8 mouse cellular contexts compared by ENCODE assay signal in genomic region chr1:159670629-159671150, GRCm38 (mm10).
DNase-seq lines count a peak whose midpoint lies in the region; ATAC-seq lines count a peak whose summit lies in the region.

No protein-coding gene starts in this region.

- H3K4me1 ChIP-seq in intestine, embryonic 16.5 days (ENCODE audit: control insufficient read depth, insufficient read depth, low read length), result no peaks in the 10 kb centered on the region
- H3K4me1 ChIP-seq in lung, embryonic 15.5 days, result no peaks in the 10 kb centered on the region; the same call in 1 of the 2 replicates

- no peak overlapping the region for H3K9ac ChIP-seq in intestine, embryonic 16.5 days (ENCODE audit: low read depth, low read length)
- H3K9ac ChIP-seq in lung, embryonic 15.5 days, result no peak overlapping the region

- H3K27me3 ChIP-seq in intestine, embryonic 16.5 days (replicated peaks; ENCODE audit: control insufficient read depth, insufficient read depth, low read length), result no peaks in the 10 kb centered on the region
- H3K27me3 ChIP-seq in lung, embryonic 15.5 days, result no peaks in the 10 kb centered on the region

- ATAC-seq in intestine, embryonic 16.5 days, result peak; percentile 74
- peak; percentile 73 for ATAC-seq in lung, embryonic 15.5 days (ENCODE audit: borderline replicate concordance, extremely low read depth, low FRiP score, low TSS enrichment)

- no peak overlapping the region for H3K4me3 ChIP-seq in intestine, embryonic 16.5 days (ENCODE audit: low read length)
- no peak overlapping the region for H3K4me3 ChIP-seq in lung, embryonic 15.5 days

- intact Hi-C loops in gastrocnemius, postnatal 36 days (cut with DNase I), result no loop called here

- H3K27ac ChIP-seq in intestine, embryonic 16.5 days (ENCODE audit: low read length), result no peak overlapping the region
- no peak overlapping the region for H3K27ac ChIP-seq in lung, embryonic 15.5 days

- peak; percentile 39 for DNase-seq in embryo, embryonic 10 days (ENCODE audit: low spot score)
- no peak for DNase-seq in embryo, embryonic 9.5 days (ENCODE audit: extremely low spot score)
- peak; percentile 50 for DNase-seq in embryo, embryonic 11 days
- DNase-seq in gastrocnemius, postnatal 36 days, result peak; percentile 45 to 60
- peak; percentile 78 for DNase-seq in right cerebral cortex, adult 18-20 months
- DNase-seq in natural killer cell, adult 2 months (ENCODE audit: low spot score in 2 of 2), result no peak

- 44% methylated on average over 16 of the region's 16 CpGs for WGBS in intestine, embryonic 16.5 days
- WGBS in lung, embryonic 15.5 days, result 42% methylated on average over 16 of the region's 16 CpGs

- no peak overlapping the region for H3K4me2 ChIP-seq in intestine, embryonic 16.5 days (ENCODE audit: low read depth, low read length)
- H3K4me2 ChIP-seq in lung, embryonic 15.5 days, result peak overlapping the region; percentile 9; the same call in 1 of the 2 replicates

- no peaks in the 10 kb centered on the region for H3K36me3 ChIP-seq in intestine, embryonic 16.5 days (ENCODE audit: control insufficient read depth, insufficient read depth, low read length)
- H3K36me3 ChIP-seq in lung, embryonic 15.5 days, result no peaks in the 10 kb centered on the region

- H3K9me3 ChIP-seq in intestine, embryonic 16.5 days (ENCODE audit: control insufficient read depth, low read length), result no peaks in the 10 kb centered on the region
- no peaks in the 10 kb centered on the region for H3K9me3 ChIP-seq in lung, embryonic 15.5 days

Comparison
In these comparisons a context has a peak if more than half of its experiments do, and no peak if none do; other contexts are left out.
1. DNase-seq: peak in embryo, embryonic 10 days (single experiment), embryo, embryonic 11 days (single experiment), gastrocnemius, postnatal 36 days (2 of 2) and right cerebral cortex, adult 18-20 months (single experiment); none in embryo, embryonic 9.5 days (single experiment) and natural killer cell, adult 2 months (0 of 2).